Mouse (Mus musculus): Measurements from ENCODE around the gene Trim44.

Gene Trim44

DNA sequence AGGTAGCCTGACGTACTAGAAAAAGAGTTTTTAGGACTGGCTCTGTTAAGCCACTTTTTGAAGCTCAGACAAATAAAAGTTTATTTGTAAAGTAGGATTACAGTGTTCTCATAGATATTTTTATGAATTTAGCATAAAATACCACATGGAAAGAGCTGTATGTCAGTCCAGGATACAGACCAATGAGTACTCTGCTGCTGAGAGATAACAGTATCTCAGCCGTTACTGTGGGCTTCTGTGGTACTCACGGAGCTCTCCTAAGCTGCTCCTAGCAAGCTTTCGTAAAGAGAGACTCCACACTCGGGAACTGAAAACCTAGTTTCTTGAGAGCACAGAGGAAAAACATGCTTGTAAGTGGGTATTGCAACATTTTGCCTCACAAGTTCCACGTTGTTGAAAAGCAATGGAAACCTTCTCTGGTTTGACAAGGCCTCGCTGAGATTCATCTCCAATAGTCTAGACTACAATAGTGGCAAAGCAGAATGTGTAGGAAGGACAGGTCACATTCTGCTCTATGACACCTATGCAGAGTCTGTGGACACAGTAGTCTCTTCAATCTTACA lies 41.6 kb downstream of the Trim44 start:
- no peak for DNase-seq (ENCODE audit: low read depth, low spot score)

DNA sequence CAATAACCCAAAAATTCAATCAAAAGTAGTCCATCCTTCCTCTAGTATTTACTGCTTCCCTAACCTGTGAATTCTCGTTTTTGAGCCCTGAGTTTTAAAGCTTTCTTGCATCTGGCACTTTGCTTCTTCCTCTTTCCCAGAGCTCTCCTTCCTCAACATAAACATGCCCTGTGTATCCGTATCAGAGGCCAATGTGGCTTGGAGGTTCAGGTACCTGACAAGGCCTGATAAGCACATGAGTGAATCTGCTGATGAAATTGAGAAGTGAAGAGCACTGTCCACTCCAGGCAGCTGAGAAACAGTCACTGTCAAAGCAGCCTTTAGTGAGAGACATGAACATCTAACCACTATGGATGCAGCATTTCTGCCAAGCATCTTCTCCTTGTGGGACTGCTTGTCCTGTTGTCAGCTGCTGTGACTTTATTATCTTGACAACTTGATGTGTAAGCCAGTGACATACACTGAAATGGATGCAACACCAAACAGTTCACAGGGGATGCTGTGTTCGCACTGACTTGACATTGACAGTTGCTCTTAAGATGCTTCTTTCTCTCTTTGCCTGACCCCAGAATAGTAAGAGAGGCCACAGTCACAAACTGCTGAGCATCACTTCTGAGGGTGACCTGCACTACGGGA lies 42.9 kb downstream of the Trim44 start:
- DNase-seq (ENCODE audit: low read depth, low spot score), result no peak

DNA sequence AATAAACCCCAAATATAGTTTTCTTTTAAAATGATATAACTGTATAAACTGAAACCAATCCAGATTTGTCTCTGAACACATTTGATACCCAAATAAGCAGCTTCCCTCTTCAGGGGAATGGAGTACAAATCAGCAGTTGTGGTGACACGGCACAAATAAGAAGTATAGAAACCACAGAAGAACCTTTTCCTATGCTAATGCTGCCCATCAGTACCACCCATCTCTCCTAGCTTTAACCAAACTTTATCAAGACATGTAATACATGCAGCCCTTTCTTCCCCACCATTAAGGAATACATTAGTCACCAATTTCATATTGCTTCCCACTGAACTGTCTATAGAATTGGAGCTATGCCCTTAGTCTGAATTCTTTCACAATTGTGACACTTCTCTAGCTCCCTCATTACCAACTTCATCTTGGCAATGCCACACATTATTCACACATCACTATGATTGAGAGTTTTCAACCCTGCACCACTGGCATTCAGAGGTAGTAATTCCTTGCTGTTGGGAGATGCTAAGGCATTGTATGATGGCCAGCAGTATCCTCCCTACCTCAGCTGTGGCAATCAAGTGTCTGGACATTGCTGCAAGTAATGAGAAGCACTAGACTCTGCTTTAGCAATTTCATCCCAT lies 44.6 kb downstream of the Trim44 start:
- DNase-seq (ENCODE audit: low read depth, low spot score), result no peak

DNA sequence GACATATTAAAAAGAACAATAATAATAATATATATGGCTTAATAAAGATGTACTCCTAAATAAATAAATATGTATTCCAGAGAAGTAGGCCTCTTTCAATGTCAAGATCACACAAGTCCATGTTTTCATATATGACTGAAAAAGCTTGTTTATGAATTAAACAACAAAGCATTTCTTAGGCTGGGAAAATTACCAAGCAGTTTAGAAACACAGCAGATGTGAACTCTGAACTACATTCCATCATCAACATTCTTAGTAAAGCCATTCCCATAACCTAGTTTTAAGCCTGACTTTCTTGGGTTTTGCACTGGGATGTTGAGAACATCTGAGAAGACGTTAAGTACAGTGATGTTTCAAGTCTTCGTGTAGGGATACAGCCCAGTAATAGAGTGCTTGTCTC lies 45.4 kb downstream of the Trim44 start:
- no peak for DNase-seq (ENCODE audit: low read depth, low spot score)

DNA sequence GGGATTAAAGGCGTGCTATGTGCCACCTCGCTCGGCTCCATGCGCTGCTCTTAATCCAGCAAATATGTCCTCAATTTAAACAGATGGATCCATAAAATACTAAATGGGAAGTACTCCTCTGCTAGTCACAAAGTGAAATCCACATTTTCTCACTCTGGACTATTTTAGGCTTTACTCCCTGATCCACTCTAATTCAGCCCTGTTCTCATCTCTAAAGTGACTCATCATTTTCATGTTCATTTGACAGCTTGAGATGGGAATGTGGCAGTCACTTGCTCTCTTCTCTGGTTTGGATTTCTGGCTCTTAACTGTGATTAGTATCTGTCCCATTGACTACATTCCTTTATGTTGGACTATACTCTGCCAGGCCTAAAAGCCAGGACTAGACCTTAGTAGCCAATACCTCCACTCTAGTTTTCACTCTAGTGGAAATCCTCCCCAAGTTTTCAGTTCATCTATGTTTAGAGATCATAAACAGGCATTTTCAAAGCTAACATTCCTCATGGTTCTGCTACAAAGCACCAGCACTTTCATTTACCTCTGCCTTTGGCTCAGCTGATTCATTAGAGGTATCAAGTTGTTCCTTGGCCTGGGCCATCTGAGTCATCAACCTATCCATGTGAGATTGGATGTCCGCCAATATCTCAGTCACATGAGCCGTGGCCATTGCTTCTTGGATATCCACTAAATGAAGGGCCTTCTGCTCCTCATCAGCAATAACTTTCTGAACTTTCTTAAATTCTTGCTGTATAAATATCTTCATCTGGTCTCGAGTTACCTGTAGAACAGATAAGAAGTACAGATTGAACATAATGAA lies 50.5 kb downstream of the Trim44 start:
- DNase-seq (ENCODE audit: low read depth, low spot score), result no peak

DNA sequence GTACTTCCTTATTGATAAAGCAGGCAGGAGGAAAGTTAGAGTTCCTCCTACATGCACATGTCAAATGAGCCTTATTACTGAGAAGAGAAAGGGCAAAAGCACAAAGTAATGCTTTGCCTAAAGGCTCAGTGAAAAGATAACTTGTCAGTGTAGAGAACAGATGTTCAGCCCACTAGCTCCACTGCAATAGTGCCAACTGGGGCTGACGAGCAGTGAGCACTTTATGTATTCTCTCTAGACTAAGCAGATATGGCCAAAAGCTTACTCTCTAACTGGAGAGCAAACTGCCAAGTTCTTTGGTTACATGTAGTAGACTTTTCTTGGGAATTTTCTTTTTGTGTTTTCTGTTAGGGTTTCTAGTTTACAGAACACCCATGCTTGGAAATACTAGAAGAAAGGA lies 53.6 kb downstream of the Trim44 start:
- DNase-seq (ENCODE audit: low read depth, low spot score), result no peak

DNA sequence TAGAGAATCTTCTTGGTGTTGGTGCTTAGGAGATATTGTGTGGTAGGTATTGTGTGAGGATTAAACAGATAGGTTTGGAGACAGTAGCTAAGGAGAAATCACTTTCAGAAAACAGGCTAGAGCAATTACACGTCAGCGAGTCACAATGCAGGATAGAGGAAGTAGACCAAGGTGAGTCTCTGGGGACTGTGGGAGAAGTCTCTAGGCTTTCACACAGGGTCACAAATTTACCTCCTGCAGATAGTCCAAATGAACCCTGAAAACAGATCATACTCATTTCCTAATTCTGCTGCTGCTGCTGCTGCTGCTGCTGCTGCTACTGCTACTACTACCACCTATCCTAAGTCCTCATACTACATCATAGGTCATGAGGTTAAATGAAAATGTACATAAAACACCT lies 66.2 kb downstream of the Trim44 start:
- DNase-seq (ENCODE audit: low read depth, low spot score), result no peak

DNA sequence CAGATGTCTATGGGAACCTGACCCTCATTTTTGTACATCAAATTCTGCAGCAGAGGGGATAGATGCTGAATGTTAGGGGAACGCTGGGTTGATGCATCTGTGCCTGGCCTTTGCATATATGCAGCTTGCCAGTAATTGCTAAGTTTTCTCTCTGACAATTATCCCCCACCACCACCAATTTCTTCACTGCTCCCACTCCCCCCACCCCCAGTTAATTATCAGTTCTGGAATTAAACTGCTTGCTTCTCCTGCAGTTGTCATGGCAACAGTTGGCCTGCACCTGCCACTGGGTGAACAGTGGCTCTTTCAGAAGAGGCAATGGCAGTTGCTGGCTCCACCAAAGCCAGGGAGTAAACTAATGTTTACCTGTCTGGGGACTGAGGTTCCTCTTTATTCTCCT lies 70.8 kb downstream of the Trim44 start:
- no peak for DNase-seq (ENCODE audit: low read depth, low spot score)

DNA sequence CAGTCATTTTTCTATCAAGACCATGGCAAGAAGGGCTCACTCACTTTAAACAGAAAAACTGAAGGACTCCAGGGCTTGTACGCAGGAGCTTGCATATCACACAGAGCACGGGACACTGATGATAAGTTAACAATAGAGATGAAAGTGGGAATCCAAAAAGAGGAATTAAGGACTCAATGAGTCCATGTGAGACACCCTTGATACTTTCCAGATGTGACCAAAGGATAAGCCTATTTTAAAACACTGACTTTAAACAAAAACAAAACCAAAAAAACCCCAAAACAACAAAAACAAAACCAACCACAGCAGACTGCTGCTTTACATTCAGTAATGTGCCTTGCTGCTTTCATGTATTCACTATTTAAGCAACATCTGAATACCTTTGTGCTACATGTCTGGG lies 75.7 kb downstream of the Trim44 start:
- no peak for DNase-seq (ENCODE audit: low read depth, low spot score)

DNA sequence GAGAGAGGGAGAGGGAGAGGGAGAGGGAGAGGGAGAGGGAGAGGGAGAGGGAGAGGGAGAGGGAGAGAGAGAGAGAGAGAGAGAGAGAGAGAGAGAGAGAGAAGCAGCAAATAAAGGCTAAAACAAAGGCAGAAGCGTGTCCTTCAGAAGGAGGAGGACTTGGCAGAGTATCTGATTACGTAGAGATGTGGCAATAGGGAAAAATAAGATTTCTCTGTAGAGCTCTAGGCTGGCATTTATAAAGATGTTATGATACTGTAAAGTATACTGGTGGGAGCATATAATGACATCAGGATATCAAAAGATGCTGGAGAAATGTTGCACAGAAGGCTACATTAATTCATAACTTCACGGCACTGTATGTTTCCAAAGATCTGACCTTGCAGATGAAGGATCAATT lies 76.5 kb downstream of the Trim44 start:
- DNase-seq (ENCODE audit: low read depth, low spot score), result no peak

DNA sequence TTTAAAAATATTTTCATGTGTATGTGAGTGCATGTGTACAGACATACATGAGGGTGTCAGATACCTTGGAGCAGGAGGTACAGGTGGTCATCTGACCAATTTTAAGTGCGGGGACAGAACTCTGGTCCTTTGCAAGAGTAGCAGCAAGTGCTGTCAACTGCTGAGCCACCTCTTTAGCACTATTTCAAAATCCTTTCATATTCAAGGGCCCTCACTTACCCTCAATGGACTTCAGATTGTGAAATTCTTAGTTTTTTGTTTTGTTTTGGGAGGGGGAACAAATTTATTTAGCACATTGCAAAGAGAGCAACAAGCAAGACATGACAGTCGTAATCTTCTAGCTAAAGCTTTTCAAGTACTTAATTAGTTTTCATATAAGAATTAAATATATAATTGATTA lies 81.7 kb downstream of the Trim44 start:
- no peak for DNase-seq (ENCODE audit: low read depth, low spot score)

DNA sequence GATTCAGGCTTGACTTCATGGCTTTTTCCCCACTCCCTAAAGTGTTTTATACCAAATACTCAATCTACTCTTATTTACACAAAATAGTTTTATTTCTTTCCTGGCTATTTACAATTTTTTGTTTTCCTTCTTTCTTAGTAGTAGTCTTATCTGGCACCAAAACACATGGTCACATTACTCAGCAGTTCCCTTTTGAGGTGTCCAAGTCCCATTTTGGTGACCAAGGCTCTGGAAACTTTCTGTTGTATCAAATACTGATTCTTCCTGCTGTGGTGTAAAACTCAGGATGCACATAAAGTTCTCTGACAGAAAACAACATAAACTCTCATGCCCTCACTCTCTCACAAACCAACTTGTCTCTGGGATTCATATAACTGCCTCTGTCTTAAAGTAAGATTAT lies 83.3 kb downstream of the Trim44 start:
- no peak for DNase-seq (ENCODE audit: low read depth, low spot score)

DNA sequence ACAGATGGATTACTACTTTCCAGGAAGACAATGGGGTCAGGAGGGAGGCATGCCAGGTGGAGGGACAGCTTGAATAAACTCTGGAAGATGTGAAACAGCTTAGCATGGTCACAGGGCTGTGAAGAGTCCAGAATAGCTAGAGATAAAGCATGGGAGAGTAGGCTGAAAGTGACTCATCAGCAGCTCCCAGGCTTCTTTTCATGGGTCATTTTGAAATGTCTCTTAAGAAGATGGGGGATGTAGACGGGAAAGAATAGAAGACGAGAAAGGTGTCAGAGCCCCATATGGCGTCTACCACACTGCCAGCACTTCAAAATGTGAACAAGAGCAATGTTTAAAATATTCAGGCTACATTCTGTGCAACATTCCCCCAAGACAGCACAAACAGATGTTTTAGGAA lies 91.1 kb downstream of the Trim44 start:
- no peak for DNase-seq (ENCODE audit: low read depth, low spot score)

DNA sequence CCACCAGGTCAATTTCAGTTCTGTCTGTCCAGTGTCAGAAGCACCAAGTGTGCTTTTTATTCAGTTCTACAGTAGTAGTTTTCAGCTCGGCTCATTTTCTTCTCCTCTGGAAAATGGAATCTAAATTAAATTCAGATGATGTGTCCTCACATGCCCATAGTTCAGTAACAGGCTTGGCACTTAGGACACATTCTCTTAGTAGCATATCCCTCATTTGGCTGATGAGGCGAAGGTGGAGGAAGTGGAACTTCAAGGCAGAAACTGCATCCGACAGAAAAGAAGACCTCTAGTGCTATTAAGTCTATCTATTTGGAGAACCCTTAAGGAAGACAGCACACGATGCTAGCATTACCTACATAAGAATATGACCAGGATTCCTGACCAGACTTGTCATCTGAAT lies 92.5 kb downstream of the Trim44 start:
- no peak for DNase-seq (ENCODE audit: low read depth, low spot score)

DNA sequence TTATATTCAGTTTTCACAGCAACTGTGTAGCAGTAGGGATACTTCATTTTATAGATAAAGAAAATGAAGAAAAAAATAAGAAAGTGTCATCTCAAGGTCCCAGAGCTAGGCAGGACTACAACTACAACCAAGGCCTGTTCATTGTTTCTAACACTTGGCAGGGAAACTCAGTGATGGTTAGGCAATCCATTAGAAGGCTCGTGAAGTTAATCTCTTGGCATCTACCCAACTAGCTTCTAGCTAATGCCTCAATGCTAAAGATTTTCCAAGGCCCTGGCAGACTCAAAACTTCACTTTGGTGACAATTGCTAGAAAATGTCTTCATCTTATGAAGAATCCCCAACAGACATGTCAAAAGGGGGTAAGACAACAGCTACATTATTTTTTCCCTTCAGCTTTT lies 93.0 kb downstream of the Trim44 start:
- no peak for DNase-seq (ENCODE audit: low read depth, low spot score)

DNA sequence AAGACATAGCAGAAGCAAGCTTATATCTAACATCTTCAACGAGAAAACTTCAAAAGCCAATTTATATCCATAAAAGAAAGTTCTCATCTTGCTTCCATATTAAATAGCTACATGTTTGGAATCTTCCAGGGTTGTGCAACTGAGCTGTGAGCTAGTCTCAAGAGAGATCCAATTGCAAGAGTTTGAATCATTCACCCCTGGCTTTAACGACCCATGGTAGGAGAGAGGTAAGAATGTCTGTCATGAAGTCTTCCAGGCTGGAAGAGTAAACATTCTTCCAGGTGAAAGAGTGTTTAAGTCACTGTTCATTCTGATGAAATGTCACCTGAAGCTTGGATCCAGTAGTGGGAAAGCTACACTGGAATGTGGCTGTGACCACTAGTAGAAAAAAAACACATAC lies 93.6 kb downstream of the Trim44 start:
- DNase-seq (ENCODE audit: low read depth, low spot score), result no peak

DNA sequence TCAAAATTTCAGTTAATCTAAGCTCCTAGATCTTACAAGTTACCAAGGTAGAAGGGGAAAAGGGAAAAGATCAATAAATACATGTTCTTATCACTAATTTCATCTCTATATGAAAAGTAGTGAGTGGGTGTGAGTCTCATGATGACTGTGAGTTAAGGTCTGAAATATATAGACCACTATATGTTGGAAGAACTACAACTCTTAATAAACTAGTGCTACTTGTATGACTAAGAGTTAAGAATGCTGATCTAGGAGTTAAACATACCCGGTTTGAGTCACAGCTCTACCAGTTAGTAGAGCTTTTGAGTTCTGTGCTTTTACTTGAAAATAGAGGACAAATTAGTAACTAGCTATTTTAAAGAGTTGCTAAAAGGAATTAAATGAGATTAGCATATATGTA lies 94.7 kb downstream of the Trim44 start:
- no peak for DNase-seq (ENCODE audit: low read depth, low spot score)

DNA sequence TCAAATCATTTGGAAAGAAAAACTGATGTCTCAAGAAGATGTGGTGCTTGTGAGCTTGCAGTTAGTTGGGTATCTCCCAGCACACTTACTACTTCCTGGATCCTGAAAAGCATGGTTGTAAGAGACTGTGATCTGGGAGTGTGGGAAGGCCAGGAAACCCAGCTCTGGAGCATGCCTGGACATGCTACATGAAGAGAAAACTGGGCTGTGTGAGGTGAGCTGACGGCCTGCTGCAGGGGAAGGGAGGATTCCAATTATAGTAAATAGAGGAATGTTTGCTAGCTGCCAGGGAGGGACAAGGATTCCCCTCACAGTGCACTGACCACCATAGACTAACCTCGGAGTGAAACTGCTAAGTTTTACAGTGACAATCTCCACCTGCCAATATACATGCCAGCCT lies 104.4 kb downstream of the Trim44 start:
- no peak for DNase-seq (ENCODE audit: low read depth, low spot score)

DNA sequence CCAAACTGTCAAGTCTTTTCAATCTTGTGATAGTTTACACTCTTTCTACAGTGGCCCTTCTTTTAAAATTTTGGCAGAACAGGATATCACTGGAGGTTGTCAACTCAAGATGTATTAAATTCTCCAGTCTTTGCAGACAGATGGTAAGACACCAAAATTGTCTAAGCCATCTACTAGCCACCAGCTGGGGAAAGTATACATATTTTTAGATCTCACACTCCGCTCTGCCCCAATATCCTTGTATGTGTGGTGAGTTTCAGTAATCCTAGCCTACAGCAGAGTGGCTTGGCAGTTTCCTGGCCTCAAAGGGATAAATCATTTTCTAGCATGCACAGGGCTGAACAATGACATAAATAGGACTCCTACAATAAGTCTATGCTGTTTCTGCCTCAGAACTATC lies 105.1 kb downstream of the Trim44 start:
- DNase-seq (ENCODE audit: low read depth, low spot score), result no peak

DNA sequence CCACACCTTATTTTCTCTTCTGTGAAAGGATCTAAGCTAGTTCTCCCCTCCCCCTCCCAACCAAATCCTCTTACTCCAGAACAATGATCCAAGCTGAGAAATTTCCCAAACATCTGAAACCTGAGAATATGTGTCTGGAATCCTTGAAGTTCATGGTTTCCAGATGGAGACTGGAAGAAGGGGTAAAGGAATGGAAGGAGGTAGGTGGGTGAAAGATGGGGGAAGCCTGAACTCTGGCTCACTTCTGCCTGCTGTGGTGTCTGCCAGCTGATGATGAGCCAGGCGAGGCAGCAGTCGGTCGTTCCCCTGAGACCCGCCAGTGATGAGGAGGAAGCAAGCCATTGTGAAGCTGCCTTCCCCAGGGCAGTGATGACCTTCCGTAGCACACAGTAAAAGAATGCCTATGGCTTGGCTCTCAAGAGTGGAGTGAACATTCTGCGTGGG lies 112.8 kb downstream of the Trim44 start:
- no peak for DNase-seq (ENCODE audit: low read depth, low spot score)

DNA sequence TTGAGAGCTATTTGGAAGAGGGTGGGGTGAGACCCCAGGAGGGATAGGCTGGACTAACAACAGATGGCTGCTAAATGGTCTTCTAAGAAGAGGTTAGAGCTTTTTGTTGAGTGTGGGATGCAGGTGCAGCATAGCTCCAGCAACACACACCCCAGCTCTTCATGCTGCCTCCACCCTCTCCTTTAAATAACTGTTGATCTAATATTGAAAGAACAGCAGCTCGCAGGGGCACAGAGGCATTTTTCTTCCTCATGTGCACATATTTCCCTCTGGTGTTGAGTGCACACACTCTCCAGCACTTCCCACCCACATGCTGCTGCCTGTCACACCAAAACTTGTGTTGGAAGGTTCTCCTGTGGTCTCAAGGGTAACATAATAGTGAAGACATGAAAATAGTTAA lies 114.4 kb downstream of the Trim44 start:
- DNase-seq (ENCODE audit: low read depth, low spot score), result no peak

DNA sequence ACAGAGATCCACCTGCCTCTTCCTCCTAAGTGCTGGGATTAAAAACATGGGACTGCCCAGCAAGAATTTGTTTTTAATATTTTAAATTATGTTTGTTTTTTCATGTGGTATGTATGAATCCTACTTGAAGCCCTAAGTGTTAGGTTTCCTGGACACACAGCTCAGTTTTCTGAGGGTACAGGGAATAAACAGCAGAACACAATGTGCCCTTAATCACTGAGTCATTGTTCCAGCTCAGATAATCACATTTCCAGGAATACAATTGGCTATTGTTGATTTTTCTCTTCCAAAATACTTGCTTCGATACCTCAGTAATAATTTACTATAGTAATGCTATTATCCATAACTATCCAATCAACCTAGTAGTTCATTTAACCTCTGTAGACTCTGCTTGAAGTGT lies 115.6 kb downstream of the Trim44 start:
- DNase-seq (ENCODE audit: low read depth, low spot score), result no peak

DNA sequence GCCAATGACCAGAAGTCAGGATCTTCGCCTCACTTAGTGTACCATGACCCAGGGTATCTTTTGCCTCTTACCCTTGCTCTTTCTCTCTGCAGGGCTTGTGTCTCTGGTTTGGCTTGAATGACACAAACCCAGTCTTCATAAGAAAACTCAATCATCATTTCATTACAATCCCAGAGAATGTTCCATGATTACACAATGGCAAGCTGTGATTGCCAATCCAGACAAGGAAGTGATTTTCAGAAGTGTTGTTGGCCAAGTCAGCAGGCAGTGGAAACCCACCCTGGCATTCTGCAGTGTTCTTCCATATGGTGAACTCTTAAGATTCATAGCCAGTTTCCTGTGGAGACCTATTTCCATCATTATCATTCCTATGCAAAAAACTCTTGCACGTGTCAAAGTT lies 116.1 kb downstream of the Trim44 start:
- no peak for DNase-seq (ENCODE audit: low read depth, low spot score)
